Mouse (Mus musculus) G1E (cell line): ENCODE measurements around the gene Lrrc29.

Experiments
- CTCF ChIP-seq: IDR thresholded peaks from 2 replicates; pipeline ENCODE4 v1.5.1; 2012; ENCODE audit warnings: low read depth, low read length, inconsistent platforms, mixed read lengths
- GATA1 ChIP-seq: IDR thresholded peaks from 2 replicates; pipeline ENCODE4 v1.6.1; 2012; ENCODE audit warnings: borderline replicate concordance, low read length, inconsistent platforms, mixed read lengths
- GATA2 ChIP-seq: IDR thresholded peaks from 2 replicates; pipeline ENCODE4 v1.6.1; 2012; ENCODE audit warnings: low read depth, low read length, inconsistent platforms, borderline replicate concordance
- POLR2AphosphoS5 ChIP-seq: IDR thresholded peaks from 2 replicates; pipeline ENCODE4 v1.6.1; 2012; ENCODE audit warnings: low read depth, low read length, inconsistent platforms; ENCODE audit not compliant: insufficient replicate concordance
- TAL1 ChIP-seq: conservative IDR thresholded peaks from 2 replicates; pipeline ENCODE4 v1.6.1; 2012; ENCODE audit warnings: low read depth, low read length, inconsistent platforms, mixed read lengths

DNA sequence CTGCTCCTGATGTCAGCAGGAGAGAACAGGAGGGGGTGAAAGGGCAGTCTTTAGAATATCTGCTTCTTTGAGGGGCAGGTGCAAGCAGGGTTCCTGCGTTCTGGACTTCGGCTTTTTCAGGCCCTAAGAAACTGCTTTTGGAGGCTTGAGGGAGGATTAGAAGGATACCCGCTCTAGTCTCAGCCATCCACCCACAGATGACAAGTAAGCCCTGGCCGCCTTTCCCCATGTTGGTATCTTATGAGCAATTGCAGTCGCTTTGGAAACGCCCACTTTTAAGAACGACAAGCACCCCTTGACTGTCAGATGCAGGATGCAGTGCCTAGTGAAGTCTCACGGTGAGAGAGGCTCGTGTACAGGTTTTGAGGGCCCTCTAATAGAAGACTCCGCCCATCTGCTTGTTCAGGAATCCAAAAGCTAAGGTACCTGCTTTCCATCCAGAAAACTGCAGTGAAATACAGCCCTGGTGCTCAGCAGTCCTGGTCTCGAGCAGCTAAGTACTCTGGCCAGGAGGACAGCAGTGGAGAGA, 7.4 kb downstream of the Lrrc29 start:
- TF ChIP-seq POLR2AphosphoS5 = no peak
- TF ChIP-seq CTCF = no peak
- TF ChIP-seq GATA1 = no peak
- TF ChIP-seq TAL1 = no peak
- TF ChIP-seq GATA2 = no peak
